Mouse (Mus musculus): Measurements from ENCODE around the gene Srarp. TPM values are rescaled to one million over a fixed set of nuclear protein-coding genes. Genes with fewer than 3 reads are reported as not detected.
A peak's percentile ranks its signal among the peaks of the same experiment; 100 is the strongest.

Srarp gene
- polyA plus RNA-seq, 1 experiment, result 14.2 TPM

DNA sequence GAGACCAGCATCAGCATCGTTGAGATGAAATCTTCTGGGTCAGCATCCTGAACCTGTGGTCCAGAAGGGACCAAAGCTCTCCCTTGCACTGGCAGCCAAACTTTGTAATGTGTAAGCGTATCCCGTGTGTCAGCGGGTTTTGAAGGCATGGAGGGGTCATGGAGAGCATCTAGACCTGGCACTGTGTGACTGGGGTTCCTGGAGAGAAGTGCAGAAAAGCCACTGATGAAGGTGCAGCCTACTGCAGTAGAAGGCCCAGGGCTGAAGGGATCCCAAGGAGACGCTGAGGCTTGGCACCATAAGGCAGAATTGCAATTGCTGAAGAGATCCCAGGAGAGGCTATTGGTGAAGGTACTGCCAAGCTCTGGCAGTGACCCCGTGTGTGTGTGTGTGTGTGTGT, 6.5 kb downstream of the Srarp start:
- Histone ChIP-seq H3K4me1 (ENCODE audit: control insufficient read depth, insufficient read depth, low read length) (peaks cover 2% of the 10 kb centered on the region; the same call in 1 of the 2 replicates), H3K4me3 (ENCODE audit: insufficient read depth, low read length) (no peak overlapping the region), H3K27ac (ENCODE audit: insufficient read depth, low read length) (no peak overlapping the region)
- TF ChIP-seq CTCF (IDR thresholded peaks at IDR 0.05; ENCODE audit: extremely low read depth, insufficient read depth, low read length) (no peak), POLR2A (IDR thresholded peaks at IDR 0.05; ENCODE audit: extremely low read depth, insufficient read depth, low read length) (no peak)

DNA sequence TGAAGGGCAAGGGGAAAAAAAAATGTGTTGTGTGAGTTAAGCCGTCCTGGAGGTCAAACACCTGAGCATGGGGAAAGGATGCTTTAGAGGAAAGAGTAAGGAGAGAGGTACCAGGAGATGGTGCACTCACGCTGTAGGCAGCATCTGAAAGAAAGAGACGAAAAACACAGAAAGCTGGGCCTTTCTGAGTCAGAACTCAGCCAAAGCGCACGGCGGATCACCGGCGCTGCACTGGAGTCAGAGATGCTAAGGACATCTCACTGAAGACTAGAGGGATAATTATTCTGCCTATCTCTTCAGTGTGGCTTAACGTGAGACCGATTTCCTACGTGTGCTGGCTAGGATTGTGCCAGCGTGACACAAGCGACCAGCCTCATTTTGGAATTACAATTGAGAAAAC, 8.0 kb downstream of the Srarp start:
- peaks cover 2% of the 10 kb centered on the region; the same call in 1 of the 2 replicates for H3K4me1 ChIP-seq (ENCODE audit: control insufficient read depth, insufficient read depth, low read length)
- H3K4me3 ChIP-seq (ENCODE audit: insufficient read depth, low read length), result no peak overlapping the region
- H3K27ac ChIP-seq (ENCODE audit: insufficient read depth, low read length), result no peak overlapping the region
- no peak for TF ChIP-seq CTCF (IDR thresholded peaks at IDR 0.05; ENCODE audit: extremely low read depth, insufficient read depth, low read length)
- no peak for TF ChIP-seq POLR2A (IDR thresholded peaks at IDR 0.05; ENCODE audit: extremely low read depth, insufficient read depth, low read length)

DNA sequence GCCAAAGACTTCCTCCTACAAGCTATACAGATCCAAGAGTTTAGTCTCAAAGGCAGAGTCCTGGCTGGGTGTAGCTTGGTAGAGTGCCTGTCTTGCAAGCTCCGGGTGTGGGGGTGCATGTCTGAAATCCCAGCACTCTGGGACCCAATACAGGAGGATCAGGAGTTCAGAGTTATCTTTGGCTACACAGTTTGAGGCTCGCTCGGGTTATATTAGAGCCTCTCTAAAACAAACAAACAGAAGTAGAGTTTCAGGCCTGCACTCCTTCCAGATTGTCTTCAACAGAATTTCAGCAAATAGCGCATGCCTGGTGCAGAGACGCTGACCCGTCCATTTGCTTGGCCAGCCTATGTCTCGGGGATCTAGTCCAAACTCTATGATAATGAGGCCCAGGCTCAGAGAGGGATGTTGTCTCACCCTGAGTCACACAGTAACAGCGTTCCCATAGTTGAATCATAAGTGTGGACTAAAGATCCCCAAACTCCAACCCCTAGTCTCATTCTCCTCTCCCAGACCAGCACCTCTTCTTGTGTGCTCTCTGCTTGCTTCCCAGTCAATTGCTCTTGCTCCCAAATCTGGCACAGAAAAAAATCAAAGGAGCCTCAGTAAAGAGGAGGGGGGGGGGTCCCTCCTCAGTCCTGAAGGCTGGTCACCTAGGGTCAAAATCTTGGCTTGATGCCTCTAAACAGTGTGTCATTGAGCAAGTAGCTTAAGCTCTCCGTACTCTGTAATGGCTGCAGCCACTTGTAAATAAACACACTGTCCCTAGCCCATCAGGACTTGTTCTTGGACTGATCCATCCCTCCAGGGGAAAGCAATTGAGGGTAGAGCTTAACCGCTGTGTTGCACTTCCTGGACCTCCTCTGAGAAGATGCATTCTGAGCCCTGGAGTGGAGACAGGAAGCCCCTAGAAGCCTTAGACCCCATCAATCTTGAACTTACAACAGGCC, 8.8 kb downstream of the Srarp start:
- TF ChIP-seq POLR2A (IDR thresholded peaks at IDR 0.05; ENCODE audit: extremely low read depth, insufficient read depth, low read length), result no peak
- Histone ChIP-seq H3K27ac (ENCODE audit: insufficient read depth, low read length) (0 out of 2 replicates have a peak overlapping the region, but pooled peaks have one; percentile 3), H3K4me3 (ENCODE audit: insufficient read depth, low read length) (no peak overlapping the region)

DNA sequence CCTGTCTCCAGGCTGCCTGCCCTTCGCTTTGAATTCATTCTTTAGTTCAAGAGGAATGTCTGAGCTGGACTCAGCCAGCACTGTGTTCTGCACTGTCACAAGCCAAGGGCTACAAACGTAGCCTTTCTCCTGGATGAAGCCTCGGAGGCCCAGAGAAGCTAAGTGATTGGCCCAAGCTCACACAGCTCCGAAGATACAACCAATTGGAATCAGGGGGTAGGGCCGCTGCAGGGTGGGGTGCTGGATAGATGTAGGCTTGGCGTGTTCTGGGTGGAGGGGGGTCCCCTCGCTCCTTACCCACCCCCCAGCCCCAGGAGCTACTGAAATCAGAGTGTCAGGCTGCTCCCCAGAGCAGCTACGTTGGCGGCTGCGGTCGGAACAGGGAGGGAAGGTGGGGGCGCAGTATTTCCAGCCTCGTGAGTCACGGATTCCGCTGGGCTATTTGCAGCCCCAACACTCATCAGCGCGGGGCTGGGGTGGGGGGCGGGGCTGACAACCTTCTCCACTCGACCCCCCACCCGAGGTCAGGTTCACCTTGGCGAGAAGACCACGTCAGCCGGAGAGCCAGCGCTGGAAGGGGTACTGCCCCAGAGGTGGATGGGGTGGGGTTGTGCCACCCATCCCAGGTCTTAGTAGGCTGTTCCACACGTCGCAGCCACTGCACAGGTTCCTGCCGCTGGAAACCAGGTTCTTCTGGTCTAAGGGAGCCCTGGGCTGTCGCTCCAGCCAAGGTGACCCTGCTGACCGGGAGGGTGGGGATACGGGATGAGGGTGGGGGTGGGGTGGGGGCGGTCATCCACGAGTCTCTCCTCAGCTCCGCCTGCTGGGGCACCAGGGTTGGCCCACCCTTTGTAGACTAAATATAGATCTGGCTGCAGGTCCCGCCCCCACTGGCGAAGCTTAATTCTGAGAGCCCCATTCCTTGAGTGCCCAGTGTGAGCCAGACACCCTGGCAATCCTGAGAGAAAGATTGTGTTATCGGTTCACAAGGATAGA, 10.1 kb downstream of the Srarp start:
- H3K27ac ChIP-seq (ENCODE audit: insufficient read depth, low read length), result peak overlapping the region; percentile 69; the same call in 1 of the 2 replicates
- H3K4me1 ChIP-seq (ENCODE audit: control insufficient read depth, insufficient read depth, low read length), result peaks cover 2% of the 10 kb centered on the region; the same call in 1 of the 2 replicates
- TF ChIP-seq CTCF (IDR thresholded peaks at IDR 0.05; ENCODE audit: extremely low read depth, insufficient read depth, low read length), result no peak
- peak; percentile 89 for TF ChIP-seq POLR2A (IDR thresholded peaks at IDR 0.05; ENCODE audit: extremely low read depth, insufficient read depth, low read length)
- H3K4me3 ChIP-seq (ENCODE audit: insufficient read depth, low read length), result peak overlapping the region; percentile 53

More for the DNA sequence above, 8.8 kb downstream of the Srarp start:
- peaks cover 2% of the 10 kb centered on the region; the same call in 1 of the 2 replicates for H3K4me1 ChIP-seq (ENCODE audit: control insufficient read depth, insufficient read depth, low read length)

DNA sequence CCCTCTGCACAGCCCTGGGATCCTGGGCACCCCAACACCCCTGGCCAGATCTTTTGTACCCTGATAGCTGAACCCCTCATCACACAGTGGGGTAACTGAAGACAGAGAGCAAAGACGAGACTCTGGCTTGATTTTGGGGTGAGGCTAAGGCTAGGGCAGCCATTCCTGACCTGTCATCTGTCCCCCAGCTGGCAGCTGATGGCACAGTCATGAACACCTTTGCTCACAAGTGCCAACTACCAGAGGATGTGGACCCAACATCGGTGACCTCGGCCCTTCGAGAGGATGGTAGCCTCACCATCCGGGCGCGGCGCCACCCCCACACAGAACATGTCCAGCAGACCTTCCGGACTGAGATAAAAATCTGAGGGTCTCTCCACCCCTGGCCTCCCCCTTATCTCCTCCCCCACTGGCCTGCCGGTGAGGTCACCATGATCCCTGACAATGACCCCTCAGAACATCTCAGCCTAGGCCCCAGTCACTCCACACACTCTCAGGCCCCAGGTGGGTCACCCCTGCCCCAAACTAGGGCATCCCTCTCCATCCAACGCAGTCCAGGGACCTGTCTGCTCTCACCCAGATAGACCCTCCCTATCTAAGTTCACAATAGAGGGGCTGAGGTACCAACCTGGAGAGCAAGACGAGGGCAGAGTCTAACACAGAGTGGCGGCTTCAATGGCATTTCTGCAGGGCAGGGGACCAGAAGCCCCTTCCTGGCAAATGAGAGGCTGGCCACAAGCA, 12.0 kb downstream of the Srarp start:
- no peak for TF ChIP-seq CTCF (IDR thresholded peaks at IDR 0.05; ENCODE audit: extremely low read depth, insufficient read depth, low read length)
- no peak for TF ChIP-seq POLR2A (IDR thresholded peaks at IDR 0.05; ENCODE audit: extremely low read depth, insufficient read depth, low read length)
- Histone ChIP-seq H3K4me3 (ENCODE audit: insufficient read depth, low read length) (no peak overlapping the region), H3K4me1 (ENCODE audit: control insufficient read depth, insufficient read depth, low read length) (peaks cover 3% of the 10 kb centered on the region; the same call in 1 of the 2 replicates)

DNA sequence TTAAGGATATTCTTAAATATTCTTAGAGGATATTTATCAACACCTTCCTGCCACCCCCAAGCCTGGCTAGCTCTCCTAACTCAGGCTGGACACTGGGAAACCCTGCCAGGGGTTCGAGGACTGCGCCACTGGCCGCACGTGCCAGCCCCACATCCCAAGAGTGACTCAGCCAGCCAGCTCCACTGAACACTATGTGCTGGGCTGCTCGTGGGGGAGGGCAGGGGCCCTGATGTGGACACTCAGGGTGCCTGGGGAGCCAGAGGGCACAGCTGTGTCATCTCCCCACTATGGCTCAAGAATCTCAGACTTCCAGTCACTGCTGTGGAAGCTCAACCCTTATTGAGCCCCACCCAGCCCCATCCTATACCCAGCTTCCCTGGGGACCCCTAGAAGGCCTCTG, 12.6 kb downstream of the Srarp start:
- TF ChIP-seq CTCF (IDR thresholded peaks at IDR 0.05; ENCODE audit: extremely low read depth, insufficient read depth, low read length) (no peak), POLR2A (IDR thresholded peaks at IDR 0.05; ENCODE audit: extremely low read depth, insufficient read depth, low read length) (no peak)
- Histone ChIP-seq H3K4me1 (ENCODE audit: control insufficient read depth, insufficient read depth, low read length) (peaks cover 3% of the 10 kb centered on the region; the same call in 1 of the 2 replicates), H3K27ac (ENCODE audit: insufficient read depth, low read length) (no peak overlapping the region), H3K4me3 (ENCODE audit: insufficient read depth, low read length) (no peak overlapping the region)

More for the DNA sequence above, 12.0 kb downstream of the Srarp start:
- H3K27ac ChIP-seq (ENCODE audit: insufficient read depth, low read length), result no peak overlapping the region

DNA sequence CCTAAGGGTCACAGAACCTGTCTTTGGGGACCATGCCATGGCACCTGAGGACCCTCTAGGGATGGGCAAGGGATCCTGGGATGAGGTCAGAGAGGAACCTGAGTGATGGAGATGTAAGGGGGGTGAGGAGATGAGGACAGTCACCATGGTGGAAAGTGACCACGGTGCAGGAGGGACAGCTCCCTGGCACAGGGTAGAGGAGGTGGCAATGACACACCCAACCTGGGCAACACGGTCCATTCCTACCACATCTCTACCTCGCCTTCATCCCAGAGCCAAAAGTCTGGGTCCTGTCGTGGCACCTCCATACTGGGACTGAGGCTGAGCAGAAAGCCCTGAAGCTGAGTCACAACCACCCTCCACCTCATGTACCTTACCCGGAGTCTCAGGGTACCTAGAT, 13.1 kb downstream of the Srarp start:
- no peak overlapping the region for H3K4me3 ChIP-seq (ENCODE audit: insufficient read depth, low read length)
- no peak overlapping the region for H3K27ac ChIP-seq (ENCODE audit: insufficient read depth, low read length)
- peaks cover 3% of the 10 kb centered on the region; the same call in 1 of the 2 replicates for H3K4me1 ChIP-seq (ENCODE audit: control insufficient read depth, insufficient read depth, low read length)
- TF ChIP-seq POLR2A (IDR thresholded peaks at IDR 0.05; ENCODE audit: extremely low read depth, insufficient read depth, low read length) (no peak), CTCF (IDR thresholded peaks at IDR 0.05; ENCODE audit: extremely low read depth, insufficient read depth, low read length) (no peak)

DNA sequence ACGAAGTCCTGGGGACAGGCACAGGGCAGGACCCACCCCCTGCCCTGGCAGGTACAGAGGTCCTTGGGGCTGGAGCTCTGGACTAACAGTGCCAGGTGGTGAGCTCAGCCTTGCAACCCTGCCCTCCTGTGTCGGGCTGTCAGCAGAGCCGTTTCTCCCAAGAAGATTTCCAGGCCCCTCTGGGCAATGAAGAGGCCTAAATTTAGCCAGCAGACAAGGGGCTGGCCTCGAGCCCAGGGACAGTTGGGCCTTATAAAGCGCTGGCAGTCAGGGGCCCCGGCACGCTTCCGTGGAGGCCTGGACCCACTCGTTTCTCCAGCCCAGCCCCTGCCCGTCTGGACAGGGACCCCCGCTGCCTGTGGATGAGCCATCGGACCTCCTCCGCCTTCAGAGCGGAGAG, 14.5 kb downstream of the Srarp start:
- H3K27ac ChIP-seq (ENCODE audit: insufficient read depth, low read length), result no peak overlapping the region
- peaks cover 3% of the 10 kb centered on the region; the same call in 1 of the 2 replicates for H3K4me1 ChIP-seq (ENCODE audit: control insufficient read depth, insufficient read depth, low read length)
- H3K4me3 ChIP-seq (ENCODE audit: insufficient read depth, low read length), result no peak overlapping the region
- TF ChIP-seq POLR2A (IDR thresholded peaks at IDR 0.05; ENCODE audit: extremely low read depth, insufficient read depth, low read length), result no peak
- TF ChIP-seq CTCF (IDR thresholded peaks at IDR 0.05; ENCODE audit: extremely low read depth, insufficient read depth, low read length), result no peak

All from cortical plate, adult 2 months (tissue).